Mouse (Mus musculus): Measurements from ENCODE around the gene Slc16a1. TPM values are rescaled to one million over a fixed set of nuclear protein-coding genes. Genes with fewer than 3 reads are reported as not detected.

The Slc16a1 gene
- polyA plus RNA-seq, 1 experiment from 2014 or later = 17.8 TPM

DNA sequence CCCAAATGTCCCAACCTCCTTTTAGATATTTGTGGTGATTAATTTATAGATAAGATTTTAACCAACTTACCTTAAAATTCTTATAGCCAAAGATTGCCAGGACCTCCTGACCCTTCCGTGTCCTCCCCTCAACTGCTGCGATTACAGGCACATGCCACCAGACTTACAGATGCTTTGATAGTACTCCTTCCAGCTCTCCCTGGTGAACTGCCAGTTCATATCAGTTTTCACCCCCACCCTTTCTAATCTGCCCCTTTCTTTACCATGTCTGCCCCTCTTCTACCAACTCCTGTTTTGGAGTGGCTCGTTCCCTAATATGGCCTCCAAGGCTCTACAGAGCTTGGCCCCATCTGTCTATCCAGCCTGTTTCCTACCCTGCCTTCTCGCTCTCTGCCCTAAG, 15.8 kb downstream of the Slc16a1 start:
- no peak for ATAC-seq
- Histone ChIP-seq H3K4me3 (replicated peaks; ENCODE audit: low read length) (no peak overlapping the region), H3K9me3 (ENCODE audit: control insufficient read depth, low read length) (no peaks in the 10 kb centered on the region), H3K36me3 (ENCODE audit: control insufficient read depth, insufficient read depth) (peaks cover 12% of the 10 kb centered on the region; the same call in 1 of the 2 replicates), H3K9ac (replicated peaks; ENCODE audit: low read depth, low read length) (no peak overlapping the region), H3K4me2 (ENCODE audit: low read length) (no peak overlapping the region), H3K4me1 (replicated peaks; ENCODE audit: control insufficient read depth, insufficient read depth, low read length) (no peaks in the 10 kb centered on the region), H3K27me3 (replicated peaks; ENCODE audit: control insufficient read depth, insufficient read depth, low read length) (no peaks in the 10 kb centered on the region), H3K27ac (ENCODE audit: low read length) (no peak overlapping the region)
- 96% methylated on average over 4 of the region's 4 CpGs for WGBS

DNA sequence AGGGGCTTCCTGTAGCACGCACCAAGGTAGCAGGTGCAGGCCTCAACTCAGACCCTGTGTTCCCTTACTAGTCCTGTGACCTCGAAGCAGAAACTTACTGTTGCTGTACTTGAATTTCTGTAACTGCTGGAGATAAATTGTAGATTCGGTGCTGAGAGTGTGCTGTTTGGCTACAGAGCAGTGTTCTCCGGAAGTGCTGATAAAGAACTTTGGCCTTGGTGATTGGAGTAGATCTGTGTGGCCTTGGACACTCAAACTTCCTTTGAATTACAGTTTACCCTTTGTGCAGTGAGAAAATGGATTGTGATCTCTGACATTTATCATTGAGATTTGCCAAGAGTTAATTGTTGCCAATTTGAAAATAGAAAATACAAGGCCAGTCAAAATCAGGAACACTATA, 16.5 kb downstream of the Slc16a1 start:
- Histone ChIP-seq H3K4me2 (ENCODE audit: low read length) (no peak overlapping the region), H3K4me1 (replicated peaks; ENCODE audit: control insufficient read depth, insufficient read depth, low read length) (no peaks in the 10 kb centered on the region), H3K9ac (replicated peaks; ENCODE audit: low read depth, low read length) (no peak overlapping the region), H3K27me3 (replicated peaks; ENCODE audit: control insufficient read depth, insufficient read depth, low read length) (no peaks in the 10 kb centered on the region), H3K4me3 (replicated peaks; ENCODE audit: low read length) (no peak overlapping the region), H3K27ac (ENCODE audit: low read length) (no peak overlapping the region), H3K36me3 (ENCODE audit: control insufficient read depth, insufficient read depth) (peaks cover 12% of the 10 kb centered on the region; the same call in 1 of the 2 replicates), H3K9me3 (ENCODE audit: control insufficient read depth, low read length) (no peaks in the 10 kb centered on the region)
- 94% methylated on average over 4 of the region's 4 CpGs for WGBS
- ATAC-seq = no peak

DNA sequence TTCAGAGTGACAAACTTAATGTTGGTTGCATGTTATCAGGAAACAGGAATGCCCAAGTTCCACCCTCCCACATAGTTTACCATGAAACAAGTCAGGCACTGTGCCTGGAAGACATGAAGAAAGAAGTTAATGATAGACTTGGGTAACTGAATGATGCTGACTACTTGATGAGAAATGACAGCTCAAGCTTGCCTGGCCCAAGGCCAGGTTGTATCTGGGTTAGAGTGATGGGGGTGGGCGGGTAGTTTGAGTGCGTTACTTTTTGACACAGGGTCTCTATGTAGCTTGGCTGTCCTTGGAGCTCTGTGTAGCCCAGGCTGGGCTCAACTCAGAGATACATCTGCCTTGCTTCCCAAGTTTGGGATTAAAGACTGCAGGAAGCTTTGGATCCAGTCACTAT, 20.2 kb downstream of the Slc16a1 start:
- H3K36me3 ChIP-seq (ENCODE audit: control insufficient read depth, insufficient read depth) = 0 out of 2 replicates have a peak, but pooled peaks cover 4% of the 10 kb centered on the region
- ATAC-seq = no peak
- no peaks in the 10 kb centered on the region for H3K9me3 ChIP-seq (ENCODE audit: control insufficient read depth, low read length)
- H3K4me3 ChIP-seq (replicated peaks; ENCODE audit: low read length) = no peak overlapping the region
- no peak overlapping the region for H3K4me2 ChIP-seq (ENCODE audit: low read length)
- WGBS = 90% methylated on average over 2 of the region's 2 CpGs
- H3K4me1 ChIP-seq (replicated peaks; ENCODE audit: control insufficient read depth, insufficient read depth, low read length) = no peaks in the 10 kb centered on the region; the same call in 1 of the 2 replicates
- no peak overlapping the region for H3K27ac ChIP-seq (ENCODE audit: low read length)
- H3K9ac ChIP-seq (replicated peaks; ENCODE audit: low read depth, low read length) = no peak overlapping the region
- H3K27me3 ChIP-seq (replicated peaks; ENCODE audit: control insufficient read depth, insufficient read depth, low read length) = no peaks in the 10 kb centered on the region

DNA sequence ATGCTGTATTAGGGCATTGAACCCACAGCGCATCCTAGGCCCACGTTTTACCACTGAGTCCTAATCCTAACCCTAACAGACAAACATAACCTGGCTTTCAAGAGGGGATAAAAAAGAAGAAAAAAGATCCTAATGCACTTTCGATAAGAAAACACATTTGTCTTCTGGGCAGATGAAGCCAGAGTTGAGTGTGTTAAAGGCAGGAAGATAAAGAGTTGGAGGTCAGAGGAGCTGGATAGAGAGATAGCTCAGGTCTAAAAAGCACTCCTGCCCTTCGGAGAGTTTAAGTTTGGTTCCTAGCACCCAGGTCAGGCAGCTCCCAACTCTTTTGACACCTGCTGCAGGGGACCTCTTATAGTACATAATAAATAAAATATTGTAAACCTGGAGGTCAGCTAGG, 21.3 kb downstream of the Slc16a1 start:
- H3K9ac ChIP-seq (replicated peaks; ENCODE audit: low read depth, low read length) = no peak overlapping the region
- 95% methylated on average over 4 of the region's 4 CpGs for WGBS
- ATAC-seq = no peak
- no peaks in the 10 kb centered on the region for H3K27me3 ChIP-seq (replicated peaks; ENCODE audit: control insufficient read depth, insufficient read depth, low read length)
- H3K4me3 ChIP-seq (replicated peaks; ENCODE audit: low read length) = no peak overlapping the region
- H3K4me2 ChIP-seq (ENCODE audit: low read length) = no peak overlapping the region
- no peaks in the 10 kb centered on the region; the same call in 1 of the 2 replicates for H3K4me1 ChIP-seq (replicated peaks; ENCODE audit: control insufficient read depth, insufficient read depth, low read length)
- no peak overlapping the region for H3K27ac ChIP-seq (ENCODE audit: low read length)
- no peaks in the 10 kb centered on the region for H3K9me3 ChIP-seq (ENCODE audit: control insufficient read depth, low read length)
- H3K36me3 ChIP-seq (ENCODE audit: control insufficient read depth, insufficient read depth) = 0 out of 2 replicates have a peak, but pooled peaks cover 4% of the 10 kb centered on the region

DNA sequence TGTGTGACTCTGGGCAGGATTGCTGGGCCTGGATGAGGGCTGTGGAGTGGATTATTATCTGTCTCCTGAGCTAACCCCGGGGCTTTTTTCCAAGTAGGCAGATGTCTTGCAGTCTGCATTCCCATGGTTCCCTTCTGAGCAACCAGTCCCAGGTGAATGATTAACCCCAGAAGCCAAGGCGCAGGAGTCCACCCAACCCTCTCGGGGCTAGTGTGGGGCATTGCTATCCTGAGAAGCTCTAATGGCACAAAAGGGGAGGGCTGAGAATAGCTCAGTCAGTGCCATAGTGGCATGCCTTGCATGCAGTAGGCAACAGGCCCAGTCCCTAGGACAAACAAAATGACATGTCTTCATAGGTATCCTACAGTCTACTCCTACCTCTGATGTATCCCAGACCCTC, 22.1 kb downstream of the Slc16a1 start:
- Histone ChIP-seq H3K4me1 (replicated peaks; ENCODE audit: control insufficient read depth, insufficient read depth, low read length) (no peaks in the 10 kb centered on the region; the same call in 1 of the 2 replicates), H3K4me2 (ENCODE audit: low read length) (no peak overlapping the region), H3K27me3 (replicated peaks; ENCODE audit: control insufficient read depth, insufficient read depth, low read length) (no peaks in the 10 kb centered on the region), H3K36me3 (ENCODE audit: control insufficient read depth, insufficient read depth) (0 out of 2 replicates have a peak, but pooled peaks cover 4% of the 10 kb centered on the region), H3K4me3 (replicated peaks; ENCODE audit: low read length) (no peak overlapping the region), H3K9me3 (ENCODE audit: control insufficient read depth, low read length) (no peaks in the 10 kb centered on the region), H3K27ac (ENCODE audit: low read length) (no peak overlapping the region), H3K9ac (replicated peaks; ENCODE audit: low read depth, low read length) (no peak overlapping the region)
- 87% methylated on average over 3 of the region's 3 CpGs for WGBS
- no peak for ATAC-seq

DNA sequence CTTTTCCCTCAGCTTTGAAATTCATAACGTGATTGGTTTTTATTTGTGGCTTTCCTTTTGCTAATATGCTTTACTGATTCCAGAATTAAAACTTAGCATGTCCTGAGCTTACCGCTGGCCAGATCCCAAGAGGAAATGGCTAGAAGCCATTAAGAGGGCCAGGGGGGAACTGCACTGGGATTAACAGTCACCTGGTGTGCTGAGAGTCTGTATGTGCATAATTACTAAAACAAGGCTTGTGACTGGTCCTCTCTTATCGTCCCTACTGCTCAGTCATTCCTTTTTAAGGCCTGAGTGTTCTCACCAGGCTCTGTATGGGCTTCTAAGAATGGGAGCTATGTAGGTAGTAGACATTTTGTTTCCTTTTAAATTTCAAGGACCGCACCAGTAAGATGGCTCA, 23.5 kb downstream of the Slc16a1 start:
- H3K9me3 ChIP-seq (ENCODE audit: control insufficient read depth, low read length) = no peaks in the 10 kb centered on the region
- no peaks in the 10 kb centered on the region for H3K27me3 ChIP-seq (replicated peaks; ENCODE audit: control insufficient read depth, insufficient read depth, low read length)
- no peak for ATAC-seq
- no peak overlapping the region for H3K4me3 ChIP-seq (replicated peaks; ENCODE audit: low read length)
- no peak overlapping the region for H3K4me2 ChIP-seq (ENCODE audit: low read length)
- no peak overlapping the region for H3K27ac ChIP-seq (ENCODE audit: low read length)
- H3K9ac ChIP-seq (replicated peaks; ENCODE audit: low read depth, low read length) = no peak overlapping the region
- 0 out of 2 replicates have a peak, but pooled peaks cover 2% of the 10 kb centered on the region for H3K36me3 ChIP-seq (ENCODE audit: control insufficient read depth, insufficient read depth)
- H3K4me1 ChIP-seq (replicated peaks; ENCODE audit: control insufficient read depth, insufficient read depth, low read length) = peaks cover 2% of the 10 kb centered on the region; the same call in 1 of the 2 replicates
- WGBS = 30% methylated on average over 4 of the region's 4 CpGs

DNA sequence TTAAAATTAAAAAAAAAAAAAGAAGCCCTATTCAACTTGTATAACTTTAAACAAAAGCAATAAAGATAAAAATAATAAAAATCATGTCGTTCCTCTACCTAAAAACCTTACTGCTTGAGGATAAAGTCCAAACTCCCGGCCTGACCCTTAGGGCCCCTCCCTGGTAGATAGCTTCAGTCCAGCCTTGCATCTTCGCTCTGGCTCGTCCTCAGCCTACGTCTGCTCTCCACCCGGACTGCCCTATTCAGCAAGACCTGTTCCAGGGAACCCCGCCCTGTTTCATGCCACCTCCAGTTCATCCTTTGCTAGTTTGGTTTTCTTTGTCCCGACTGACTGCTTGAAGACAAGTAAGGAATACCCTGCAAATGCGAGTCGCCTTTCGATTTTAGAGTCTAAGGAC, 24.5 kb downstream of the Slc16a1 start:
- H3K36me3 ChIP-seq (ENCODE audit: control insufficient read depth, insufficient read depth) = no peaks in the 10 kb centered on the region
- H3K9me3 ChIP-seq (ENCODE audit: control insufficient read depth, low read length) = no peaks in the 10 kb centered on the region
- H3K9ac ChIP-seq (replicated peaks; ENCODE audit: low read depth, low read length) = no peak overlapping the region
- no peak overlapping the region for H3K4me2 ChIP-seq (ENCODE audit: low read length)
- no peak overlapping the region for H3K4me3 ChIP-seq (replicated peaks; ENCODE audit: low read length)
- ATAC-seq = no peak
- 83% methylated on average over 11 of the region's 11 CpGs for WGBS
- H3K27ac ChIP-seq (ENCODE audit: low read length) = no peak overlapping the region
- H3K4me1 ChIP-seq (replicated peaks; ENCODE audit: control insufficient read depth, insufficient read depth, low read length) = peaks cover 6% of the 10 kb centered on the region
- no peaks in the 10 kb centered on the region for H3K27me3 ChIP-seq (replicated peaks; ENCODE audit: control insufficient read depth, insufficient read depth, low read length)

DNA sequence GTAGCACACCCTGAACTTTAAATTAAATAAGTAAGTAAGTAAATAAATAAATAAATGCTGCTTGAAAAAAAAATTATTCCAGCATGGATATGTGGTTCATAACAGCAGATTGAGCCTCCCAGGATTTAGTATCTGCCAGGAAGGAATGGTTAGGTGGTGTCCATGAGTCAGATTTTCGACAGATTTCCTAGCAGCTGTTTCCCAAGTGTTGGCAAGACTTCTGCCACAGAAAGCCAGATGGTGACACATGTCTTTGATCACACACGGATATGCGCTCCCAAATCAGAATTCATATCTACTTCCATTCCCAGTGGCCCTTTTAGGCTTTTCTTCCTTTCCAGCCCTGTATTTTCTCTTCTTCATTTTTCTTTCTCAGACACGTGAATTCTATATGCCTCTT, 28.5 kb downstream of the Slc16a1 start:
- H3K9ac ChIP-seq (replicated peaks; ENCODE audit: low read depth, low read length) = no peak overlapping the region

DNA sequence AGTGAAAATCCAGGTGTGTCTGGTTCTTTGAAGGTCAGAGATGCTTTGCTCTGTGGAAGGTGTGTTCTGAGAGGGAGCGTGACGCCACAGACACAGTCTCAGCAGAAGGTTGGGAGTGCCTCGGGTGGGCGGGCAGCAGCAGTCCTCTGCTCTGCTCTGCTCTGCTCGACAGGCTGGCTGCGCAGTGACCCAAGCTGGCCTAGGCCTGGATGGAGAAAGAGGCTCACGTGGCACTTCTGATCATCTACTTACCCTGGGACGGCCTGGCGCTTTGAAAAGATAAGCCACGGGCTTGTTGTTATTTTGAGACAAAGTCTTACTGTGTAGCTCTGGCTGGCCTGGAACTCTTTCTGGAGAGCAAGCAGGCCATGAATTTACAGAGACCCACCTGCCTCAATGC, 29.0 kb downstream of the Slc16a1 start:
- peak; percentile 26; the same call in 1 of the 2 replicates for ATAC-seq
- WGBS = 70% methylated on average over 10 of the region's 10 CpGs
- Histone ChIP-seq H3K4me3 (replicated peaks; ENCODE audit: low read length) (no peak overlapping the region), H3K4me1 (replicated peaks; ENCODE audit: control insufficient read depth, insufficient read depth, low read length) (peaks cover 19% of the 10 kb centered on the region), H3K27ac (ENCODE audit: low read length) (peak overlapping the region; percentile 77), H3K27me3 (replicated peaks; ENCODE audit: control insufficient read depth, insufficient read depth, low read length) (no peaks in the 10 kb centered on the region), H3K36me3 (ENCODE audit: control insufficient read depth, insufficient read depth) (no peaks in the 10 kb centered on the region), H3K9me3 (ENCODE audit: control insufficient read depth, low read length) (no peaks in the 10 kb centered on the region), H3K4me2 (ENCODE audit: low read length) (no peak overlapping the region), H3K9ac (replicated peaks; ENCODE audit: low read depth, low read length) (no peak overlapping the region)

More for the DNA sequence above, 28.5 kb downstream of the Slc16a1 start:
- peak; percentile 59 for ATAC-seq
- Histone ChIP-seq H3K4me1 (replicated peaks; ENCODE audit: control insufficient read depth, insufficient read depth, low read length) (peaks cover 19% of the 10 kb centered on the region), H3K4me3 (replicated peaks; ENCODE audit: low read length) (no peak overlapping the region), H3K27ac (ENCODE audit: low read length) (peak overlapping the region; percentile 77), H3K9me3 (ENCODE audit: control insufficient read depth, low read length) (no peaks in the 10 kb centered on the region), H3K4me2 (ENCODE audit: low read length) (no peak overlapping the region), H3K27me3 (replicated peaks; ENCODE audit: control insufficient read depth, insufficient read depth, low read length) (no peaks in the 10 kb centered on the region), H3K36me3 (ENCODE audit: control insufficient read depth, insufficient read depth) (no peaks in the 10 kb centered on the region)
- 52% methylated on average over 4 of the region's 4 CpGs for WGBS

DNA sequence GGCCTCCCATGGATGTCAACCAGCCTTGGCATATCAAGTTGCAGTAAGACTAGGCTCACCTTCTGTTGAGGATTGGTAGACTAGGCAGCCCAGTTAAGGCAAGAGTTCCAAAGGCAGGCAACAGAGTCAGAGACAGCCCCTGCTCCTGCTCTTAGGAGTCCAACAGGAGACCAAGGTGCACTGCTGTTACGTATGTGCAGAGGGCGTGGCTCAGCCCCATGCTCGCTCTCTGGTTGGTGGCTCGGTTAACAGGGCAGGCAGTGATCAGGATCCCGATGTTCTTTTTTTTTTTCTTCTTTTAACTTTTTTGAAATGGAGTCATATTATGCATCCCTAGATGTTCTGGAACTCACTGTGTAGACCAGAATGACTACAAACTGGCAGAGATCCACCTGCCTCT, 30.5 kb downstream of the Slc16a1 start:
- Histone ChIP-seq H3K4me3 (replicated peaks; ENCODE audit: low read length) (no peak overlapping the region), H3K27ac (ENCODE audit: low read length) (no peak overlapping the region), H3K4me1 (replicated peaks; ENCODE audit: control insufficient read depth, insufficient read depth, low read length) (peaks cover 19% of the 10 kb centered on the region), H3K9ac (replicated peaks; ENCODE audit: low read depth, low read length) (no peak overlapping the region), H3K36me3 (ENCODE audit: control insufficient read depth, insufficient read depth) (no peaks in the 10 kb centered on the region), H3K27me3 (replicated peaks; ENCODE audit: control insufficient read depth, insufficient read depth, low read length) (no peaks in the 10 kb centered on the region), H3K9me3 (ENCODE audit: control insufficient read depth, low read length) (no peaks in the 10 kb centered on the region), H3K4me2 (ENCODE audit: low read length) (no peak overlapping the region)
- no peak for ATAC-seq
- WGBS = 90% methylated on average over 5 of the region's 5 CpGs

Data from forebrain, embryonic 16.5 days (tissue).